Mouse (Mus musculus) stomach, postnatal 0 days (tissue): Measurements from ENCODE around the gene Arhgap42.

ENCODE experiments used
- CTCF ChIP-seq: IDR thresholded peaks from 2 replicates; pipeline ENCODE4 v1.5.1; 2016; ENCODE audit warnings: antibody characterized with exemption, low read depth, mild to moderate bottlenecking, moderate library complexity
- EP300 ChIP-seq: optimal IDR thresholded peaks from 2 replicates; pipeline ENCODE3; 2016; ENCODE audit warnings: antibody characterized with exemption

DNA sequence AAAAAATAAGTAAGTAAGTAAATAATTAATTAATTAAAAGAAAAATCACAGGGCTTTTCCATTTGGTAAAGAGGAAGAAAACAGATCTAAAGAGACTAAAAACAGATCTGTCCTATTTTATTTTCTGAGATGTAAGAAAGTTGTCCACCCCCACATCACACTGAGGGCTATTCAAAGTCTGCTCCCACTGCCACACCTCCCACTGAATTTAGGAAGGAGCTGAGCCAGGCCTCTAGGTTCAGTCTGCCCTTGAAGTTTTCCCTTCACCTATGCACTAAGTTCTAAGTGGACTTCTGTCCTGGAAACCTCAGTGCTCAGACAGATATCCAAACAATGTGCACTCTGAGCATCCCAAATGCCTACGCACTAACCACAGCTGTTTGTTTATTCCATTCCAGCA lies 15.9 kb upstream of the Arhgap42 start:
- no peak for TF ChIP-seq EP300
- no peak for TF ChIP-seq CTCF
